Mouse (Mus musculus) gastrocnemius, postnatal 4 days (tissue): ENCODE results near the gene Igsf21. TPM values are rescaled to one million over a fixed set of nuclear protein-coding genes. Genes with fewer than 3 reads are reported as not detected.
A peak's percentile ranks its signal among the peaks of the same experiment; 100 is the strongest.

Experiments
- DNase-seq, 2 experiments: peaks; one replicate each; pipeline ENCODE4 v3.0.0; 2021 to 2022; ENCODE audit warnings: low spot score in 2 of 2, mixed read lengths in 2 of 2
- total RNA-seq, 2 experiments: library from RNA; stranded (reverse); gene quantifications; 2 replicates each; pipeline ENCODE4 v1.2.3; 2021

Igsf21 gene
- total RNA-seq, 2 experiments from 2014 or later, result 0.18 TPM; not detected in 1

DNA sequence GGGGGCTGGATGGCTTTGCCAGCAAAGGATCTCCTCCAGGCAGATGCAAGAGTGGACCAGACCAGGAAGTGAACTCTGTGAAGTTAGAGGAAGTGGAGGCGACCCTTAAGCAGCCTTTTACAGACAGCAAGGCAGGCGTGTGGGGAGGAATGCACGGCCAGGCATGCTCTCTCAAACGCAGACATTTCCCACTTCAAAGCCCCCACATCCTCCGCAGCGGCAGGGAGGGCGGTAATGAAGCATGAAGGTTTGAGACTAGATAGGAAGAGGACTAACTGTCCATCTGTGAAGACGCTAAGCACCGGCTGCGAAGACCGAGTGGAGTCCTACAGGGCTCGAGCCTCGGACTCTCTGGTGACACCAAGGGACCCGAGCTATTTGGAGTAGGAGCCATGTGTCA is 46.3 kb downstream of the Igsf21 start:
- no peak for DNase-seq

DNA sequence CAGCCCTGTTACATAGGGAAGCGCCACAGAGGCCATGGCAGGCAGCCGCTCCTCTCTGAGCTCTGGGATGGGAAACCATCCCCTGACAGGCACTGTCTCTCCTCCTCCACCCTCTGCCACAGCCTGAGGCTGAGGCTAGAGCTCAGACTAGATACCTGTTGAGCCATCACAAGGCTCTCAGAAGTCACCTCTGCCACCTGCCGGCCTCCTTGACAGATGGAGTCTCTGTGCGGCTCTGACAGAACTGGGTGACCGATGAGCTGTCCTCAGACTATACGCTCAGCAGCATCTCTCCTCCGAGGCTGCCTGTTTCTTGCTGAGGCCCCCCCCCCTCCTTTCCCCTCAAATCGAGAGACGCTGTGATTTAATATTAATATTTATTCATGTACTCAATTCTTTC is 49.9 kb downstream of the Igsf21 start:
- no peak for DNase-seq

DNA sequence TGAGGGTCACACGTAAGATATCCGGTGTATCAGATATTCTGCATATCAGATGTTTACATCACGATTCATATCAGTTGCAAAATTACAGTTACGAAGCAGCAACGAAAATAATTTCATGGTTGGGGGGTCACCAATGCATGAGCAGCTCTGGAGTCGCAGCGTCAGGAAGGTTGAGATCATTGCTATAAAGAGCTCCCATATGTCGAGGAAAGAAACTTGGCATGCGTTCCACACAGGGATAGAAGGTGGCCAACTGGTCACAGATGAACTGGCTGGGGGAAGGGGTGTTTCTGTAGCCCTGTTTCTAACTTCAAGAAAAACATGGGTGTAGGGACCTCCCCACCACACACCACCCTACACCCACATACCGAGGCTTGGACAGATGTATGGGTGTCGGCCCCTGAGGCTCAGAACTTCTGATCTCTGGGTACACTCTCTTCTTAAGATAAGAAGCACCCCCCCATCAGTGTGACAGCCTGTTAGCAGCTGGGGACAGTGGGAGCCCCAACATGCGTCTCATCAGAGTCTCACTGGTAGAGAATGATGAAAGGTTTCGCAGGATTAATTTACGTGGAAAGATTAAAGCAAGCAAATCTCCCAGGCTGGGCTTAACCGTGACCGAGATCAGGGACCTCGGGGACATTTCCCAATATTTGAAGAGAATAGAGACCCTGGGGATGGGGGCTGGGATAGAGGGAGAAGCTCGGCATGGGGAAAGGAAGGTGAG is 54.1 kb downstream of the Igsf21 start:
- no peak for DNase-seq

DNA sequence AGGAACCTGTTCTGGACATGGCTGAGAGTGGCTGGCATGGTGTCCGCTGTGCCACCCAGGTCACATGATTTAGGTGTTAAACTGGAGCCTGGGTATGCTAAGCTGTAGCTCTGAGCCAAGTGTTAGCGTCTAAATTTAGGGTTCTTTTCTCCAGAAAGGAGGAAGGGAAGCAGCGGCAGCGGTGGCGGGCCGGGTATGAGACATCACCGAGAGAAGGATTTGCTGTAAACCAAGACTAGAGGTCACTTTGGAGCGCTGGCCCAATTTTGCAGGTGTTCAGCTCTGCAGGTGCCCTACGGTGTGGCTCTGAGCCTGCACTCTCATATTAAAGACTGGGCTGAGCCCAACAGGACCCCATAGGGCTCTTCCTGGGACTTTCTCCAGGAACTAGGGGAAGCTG is 57.0 kb downstream of the Igsf21 start:
- DNase-seq, result no peak

DNA sequence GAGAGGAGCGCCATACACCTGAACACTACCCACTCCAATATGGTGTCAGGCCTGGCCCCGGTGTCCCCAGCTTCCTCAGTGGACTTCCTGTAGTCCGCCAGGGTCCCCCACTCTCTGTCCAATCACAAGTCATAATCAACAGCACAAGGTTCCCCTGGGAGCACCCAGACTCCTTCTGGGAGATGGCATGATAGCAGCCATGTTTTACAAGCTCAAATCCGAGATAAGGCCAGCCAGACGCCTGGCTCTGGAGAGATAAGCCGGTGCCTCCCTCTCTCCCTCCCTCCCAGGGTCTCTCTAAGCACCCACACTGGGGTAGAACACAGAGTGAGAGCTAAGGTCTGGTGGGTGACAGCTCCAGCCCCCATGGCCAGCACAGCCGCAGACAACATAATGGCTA is 58.0 kb downstream of the Igsf21 start:
- no peak for DNase-seq

DNA sequence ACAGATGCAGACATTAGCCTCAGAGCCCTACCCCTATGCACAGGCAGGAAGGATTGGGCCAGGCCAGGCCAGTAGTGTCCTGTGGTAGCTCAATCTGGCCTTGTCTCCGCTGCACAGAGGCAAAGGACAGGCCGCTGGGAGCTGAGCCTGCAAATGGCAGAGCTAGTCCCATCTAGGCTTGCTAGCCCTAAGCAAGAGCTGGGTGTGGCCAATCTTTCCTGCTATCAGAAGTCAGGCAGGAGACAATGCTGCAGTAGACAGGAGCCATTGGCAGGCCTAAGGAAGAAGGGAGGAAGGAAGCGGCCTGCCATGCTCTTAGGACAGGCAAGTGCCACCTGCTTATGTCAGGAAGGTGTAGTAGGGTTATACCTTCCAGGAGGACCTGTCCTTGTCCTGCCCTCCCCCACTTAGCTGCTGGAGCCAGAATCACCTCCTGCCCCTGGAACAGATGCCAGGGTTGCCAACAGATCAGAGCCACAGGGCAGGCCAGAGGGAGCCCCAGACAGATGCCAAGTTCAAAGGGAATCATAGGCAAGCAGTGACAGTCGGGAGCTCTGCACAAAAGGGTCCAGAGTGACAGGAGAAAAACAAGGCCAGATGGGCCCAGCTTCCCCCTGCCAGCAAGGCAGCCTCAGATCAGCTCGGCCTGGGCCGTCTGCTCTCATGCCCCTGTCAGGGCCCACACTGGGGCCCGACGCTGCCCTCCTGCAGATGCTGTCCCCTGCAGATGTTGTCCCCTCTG is 59.0 kb downstream of the Igsf21 start:
- DNase-seq, result no peak

DNA sequence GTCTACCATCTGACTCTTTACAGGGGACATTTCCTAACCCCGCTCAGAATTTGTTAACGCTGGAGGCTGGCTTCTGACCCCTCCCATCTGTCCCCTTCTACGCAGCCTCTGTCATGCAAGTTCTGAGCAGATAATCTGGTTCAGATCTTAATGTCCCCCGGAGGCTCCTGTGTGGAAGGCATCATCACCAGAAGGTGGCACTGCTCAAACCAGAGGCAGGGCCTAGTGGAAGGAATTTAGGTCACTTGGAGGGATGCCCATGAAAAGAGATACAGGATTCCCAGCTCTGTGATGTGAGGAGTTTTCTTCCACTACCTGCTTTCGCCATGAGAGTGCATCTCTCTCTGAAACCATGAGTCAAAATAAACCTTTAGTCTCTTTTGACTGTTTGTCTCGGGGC is 67.0 kb downstream of the Igsf21 start:
- no peak for DNase-seq

DNA sequence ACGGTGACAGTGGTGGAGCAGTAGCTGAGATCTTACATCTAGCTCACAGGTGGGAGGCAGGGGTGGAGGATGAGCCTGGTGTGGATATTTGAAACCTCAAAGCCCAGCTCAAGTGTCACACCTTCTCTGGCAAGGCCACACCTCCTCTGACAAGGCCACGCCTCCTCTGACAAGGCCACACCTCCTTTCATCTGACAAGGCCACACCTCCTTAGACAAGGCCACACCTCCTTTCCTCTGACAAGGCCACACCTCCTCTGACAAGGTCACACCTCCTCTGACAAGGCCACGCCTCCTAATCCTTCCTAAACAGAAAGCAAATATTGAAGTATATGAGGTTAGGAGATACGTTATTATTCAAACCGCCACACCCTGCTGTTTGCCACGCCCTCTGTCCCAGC is 69.5 kb downstream of the Igsf21 start:
- DNase-seq, result no peak

DNA sequence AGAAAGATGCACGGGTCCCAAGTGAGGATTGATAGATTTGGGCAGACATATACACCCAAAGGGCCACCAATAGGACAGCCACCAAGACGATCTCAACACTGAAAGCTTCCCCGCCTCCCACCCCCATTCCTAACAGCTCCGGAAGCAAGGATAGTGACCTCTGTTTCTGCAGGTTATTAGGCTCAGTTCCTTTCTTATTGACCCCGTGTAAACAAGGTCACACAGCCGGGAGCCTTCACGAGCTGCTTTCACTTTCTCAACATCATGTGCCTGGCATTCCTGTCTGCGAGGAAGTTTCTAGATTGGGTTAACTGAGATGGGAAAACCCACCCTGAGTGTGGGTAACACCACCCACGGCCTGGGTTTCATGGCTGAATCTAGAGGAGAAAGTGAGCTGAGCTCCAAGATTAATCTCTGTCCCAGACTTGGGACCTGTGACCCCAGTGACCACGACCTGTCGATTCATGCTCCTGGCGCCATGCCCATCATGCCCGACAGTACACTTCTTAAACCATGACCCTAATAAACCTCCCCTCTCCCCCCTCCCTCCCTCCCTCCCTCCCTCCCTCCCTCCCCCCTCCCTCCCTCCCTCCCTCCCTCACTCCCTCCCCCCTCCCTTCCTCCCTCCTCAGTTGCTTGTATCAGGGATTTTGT is 72.7 kb downstream of the Igsf21 start:
- no peak for DNase-seq

DNA sequence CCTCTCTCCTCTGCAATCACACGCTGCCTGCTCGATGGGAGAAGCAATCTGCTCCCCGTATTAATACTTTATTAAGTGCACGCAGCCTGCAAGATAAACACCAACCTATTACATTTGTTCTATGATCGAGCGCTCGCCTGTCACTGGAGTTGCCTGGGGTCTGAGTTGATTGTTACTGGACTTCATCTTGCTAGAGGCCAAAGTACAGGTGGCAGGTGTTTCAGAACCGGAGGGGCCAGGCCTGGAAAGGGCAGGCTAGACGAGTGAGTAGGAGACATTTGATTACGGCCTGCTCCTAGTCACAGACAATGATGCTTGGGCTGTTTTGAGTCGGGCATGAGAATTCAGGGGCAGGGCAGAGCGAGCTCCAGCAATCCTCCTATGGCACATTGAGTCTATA is 73.5 kb downstream of the Igsf21 start:
- DNase-seq, result no peak

DNA sequence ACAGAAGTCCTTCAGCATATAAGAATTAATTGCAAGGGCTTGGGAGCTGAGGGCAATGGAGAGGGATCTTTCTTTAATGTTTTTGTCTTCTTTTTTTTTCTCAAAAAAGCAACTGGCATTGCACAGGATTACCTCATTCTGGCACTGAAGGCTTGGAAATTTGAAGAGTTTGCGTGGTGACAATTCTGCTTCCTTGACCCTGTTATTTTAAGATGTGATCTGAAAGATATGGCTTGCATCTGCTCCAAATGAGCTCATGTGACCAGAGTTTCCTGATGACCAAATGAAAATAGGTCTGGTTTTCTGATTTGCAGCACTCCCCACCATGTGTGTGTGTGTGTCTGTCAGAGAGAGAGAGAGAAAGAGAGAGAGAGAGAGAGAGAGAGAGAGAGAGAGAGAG is 74.7 kb downstream of the Igsf21 start:
- DNase-seq, result no peak

DNA sequence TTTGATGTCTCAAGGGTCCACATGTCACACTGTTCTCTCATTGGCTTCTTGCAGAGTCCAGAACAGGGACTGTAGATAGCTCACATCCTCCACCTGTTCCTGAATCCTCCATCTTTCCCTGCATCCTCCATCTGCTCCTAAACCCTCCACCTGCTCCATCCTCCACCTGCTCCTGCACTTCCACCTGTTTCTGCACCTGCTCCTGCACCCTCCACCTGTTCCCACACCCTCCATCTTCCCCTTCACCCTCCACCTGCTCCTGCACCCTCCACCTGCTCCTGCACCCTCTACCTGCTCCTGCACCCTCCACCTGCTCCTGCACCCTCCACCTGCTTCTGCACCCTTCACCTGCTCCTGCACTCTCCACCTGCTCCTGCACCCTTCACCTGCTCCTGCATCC is 75.4 kb downstream of the Igsf21 start:
- no peak for DNase-seq

DNA sequence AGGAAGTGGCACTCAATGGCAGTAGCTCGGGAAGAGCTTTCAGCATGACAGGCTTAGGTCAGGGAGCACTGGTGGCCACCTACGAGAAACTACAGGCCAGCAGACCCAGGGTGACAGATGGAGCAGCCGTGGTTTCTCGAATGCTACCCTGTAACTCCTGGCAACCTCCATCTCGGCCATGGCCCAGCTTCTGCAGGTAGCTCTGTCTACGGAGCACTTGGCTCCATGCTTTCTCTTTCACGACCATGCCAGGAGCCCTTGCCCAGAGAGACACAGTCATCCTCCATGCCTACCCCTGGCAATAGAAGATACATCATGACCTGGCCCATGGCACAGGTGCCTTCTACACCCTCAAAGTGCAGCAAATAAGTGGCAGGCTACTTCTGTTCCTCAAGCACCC is 80.7 kb downstream of the Igsf21 start:
- no peak for DNase-seq

DNA sequence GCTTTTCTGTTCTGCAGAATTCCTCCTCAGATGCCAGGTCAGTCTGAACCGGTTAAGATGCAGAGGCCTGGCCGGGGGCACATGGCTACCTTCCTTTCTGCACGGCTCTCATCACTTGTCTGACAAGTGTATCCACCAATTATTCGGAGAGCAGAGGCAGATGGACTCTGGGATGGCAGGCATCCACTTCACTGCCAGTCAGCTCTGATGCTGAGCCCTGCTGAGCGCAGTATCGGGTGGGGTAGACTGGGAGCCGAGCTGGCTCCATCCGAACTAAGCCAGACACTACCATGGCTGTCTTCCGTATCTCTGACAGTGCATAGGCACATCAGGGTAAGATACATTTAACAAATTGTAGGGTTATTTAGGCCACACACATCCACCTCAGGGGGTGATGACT is 81.9 kb downstream of the Igsf21 start:
- no peak for DNase-seq

DNA sequence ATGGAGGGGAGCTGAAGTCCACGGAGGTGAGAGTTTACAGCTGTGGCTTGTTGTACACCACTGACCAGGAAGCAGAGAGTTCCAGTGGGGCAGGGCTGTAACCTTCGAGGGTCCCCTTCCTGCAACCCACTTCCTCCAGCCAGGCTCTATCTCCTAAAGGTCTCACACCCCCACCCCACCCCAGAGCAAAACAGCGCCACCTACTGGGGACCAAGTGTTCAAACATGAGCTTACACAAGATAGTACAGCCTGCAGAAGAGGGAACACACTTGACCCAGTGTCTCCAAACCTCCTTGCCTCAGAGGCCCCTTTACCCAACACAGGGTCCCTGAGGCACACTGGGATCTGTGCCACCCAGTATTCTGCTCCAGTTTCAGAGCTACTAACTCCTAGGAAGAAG is 87.0 kb downstream of the Igsf21 start:
- no peak for DNase-seq

DNA sequence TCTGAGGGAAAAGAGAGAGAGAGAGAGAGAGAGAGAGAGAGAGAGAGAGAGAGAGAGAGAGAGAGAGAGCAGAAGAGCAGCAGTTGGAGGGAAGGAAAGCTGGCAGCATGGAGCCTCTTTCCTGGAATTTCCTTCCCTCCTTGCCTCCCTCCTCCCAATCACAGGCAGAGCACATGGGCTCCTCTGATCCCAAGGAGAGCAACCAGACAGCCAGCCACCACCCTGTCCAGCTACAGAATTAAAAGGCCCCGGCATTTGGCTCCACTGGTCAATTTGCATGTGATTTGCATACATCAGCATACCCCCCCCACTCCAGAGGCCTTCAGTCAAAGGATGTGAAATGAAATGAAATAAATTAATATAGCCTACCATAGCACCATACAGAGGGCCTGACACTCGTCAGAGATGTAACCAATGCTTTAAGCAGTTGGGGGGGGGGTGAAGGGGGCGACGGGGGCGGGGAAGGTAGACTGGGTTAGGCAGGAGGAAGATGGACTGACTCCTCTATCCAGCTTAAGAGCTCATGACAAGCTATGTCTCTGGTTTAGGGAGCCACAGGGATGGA is 91.6 kb downstream of the Igsf21 start:
- DNase-seq, result no peak

DNA sequence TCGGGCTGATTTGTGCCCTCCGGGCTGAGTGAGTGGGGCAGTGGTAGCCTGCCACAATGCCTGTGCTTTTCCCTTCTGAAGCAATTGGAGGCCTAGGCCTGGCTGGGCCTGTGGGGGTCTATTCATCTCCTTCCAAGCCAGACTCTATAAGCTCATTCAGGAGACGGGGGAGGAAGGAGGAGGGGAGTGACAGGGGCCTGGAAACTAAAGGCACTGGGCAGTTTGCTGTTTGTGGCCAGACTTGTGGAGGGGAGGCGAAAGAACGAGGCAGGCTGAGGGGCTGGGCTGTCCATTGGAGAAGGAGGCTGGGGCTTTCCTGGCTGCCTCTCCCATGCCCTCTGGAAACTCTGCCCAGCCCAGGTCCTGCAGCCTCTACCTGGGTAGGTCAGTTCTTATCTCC is 92.1 kb downstream of the Igsf21 start:
- no peak for DNase-seq

DNA sequence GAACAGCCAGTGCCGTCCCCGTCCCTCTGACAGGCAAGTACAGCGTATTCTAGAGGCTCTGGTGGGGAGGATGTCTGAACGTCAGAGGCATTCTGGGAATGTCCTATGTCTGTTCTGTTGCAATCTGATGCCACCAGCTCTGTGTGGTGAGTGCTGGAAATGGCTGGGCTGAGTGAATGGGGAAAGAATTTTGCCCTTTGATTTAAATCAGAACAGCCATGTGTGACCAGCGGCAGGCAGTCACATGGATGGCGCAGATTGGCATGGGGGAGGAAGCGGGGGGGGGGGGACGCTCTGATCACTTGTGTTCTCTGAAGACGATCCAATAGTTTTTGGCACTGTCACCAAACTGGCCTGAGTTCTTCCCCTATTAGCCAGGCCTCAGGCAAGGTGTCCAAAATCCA is 92.9 kb downstream of the Igsf21 start:
- no peak for DNase-seq

DNA sequence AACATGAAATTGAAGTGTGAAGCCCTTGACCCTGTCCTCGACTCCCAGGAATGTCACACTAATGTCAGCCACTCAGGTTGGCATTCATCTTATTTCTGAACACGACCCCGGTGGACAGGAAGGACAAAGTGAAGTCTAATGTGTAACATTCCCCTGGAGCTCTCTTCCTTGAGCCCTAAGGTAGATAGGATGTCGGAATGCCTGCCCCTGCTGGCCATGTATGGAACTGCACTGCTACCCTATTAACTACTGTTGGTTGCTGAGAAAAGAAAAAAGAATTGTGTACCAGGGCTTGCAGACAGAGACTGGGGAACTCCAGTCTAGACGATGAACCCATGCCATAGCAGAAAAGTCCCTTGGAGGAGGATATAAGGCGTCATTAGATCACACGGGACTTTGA is 93.5 kb downstream of the Igsf21 start:
- peak in 1 of 2 experiments; percentile 47 for DNase-seq

DNA sequence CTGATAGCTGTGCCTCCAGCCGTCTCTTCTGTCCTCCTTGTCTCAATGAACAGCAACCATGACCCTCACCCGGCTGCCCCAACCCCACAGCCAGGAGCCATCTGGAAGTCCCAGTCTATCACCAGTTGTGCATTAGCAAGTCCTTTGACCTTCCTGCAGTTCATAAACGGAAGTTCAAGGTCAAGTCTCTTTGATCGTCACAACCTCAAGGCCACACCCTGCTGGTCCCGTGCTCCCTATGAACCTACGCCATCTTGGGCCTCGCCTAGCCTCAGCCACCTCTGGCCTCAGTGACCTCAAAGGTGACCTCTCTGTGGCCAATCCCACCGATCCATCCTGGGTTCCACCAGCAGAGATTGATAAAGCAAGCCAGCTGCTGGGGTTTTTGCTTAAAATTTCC is 96.9 kb downstream of the Igsf21 start:
- DNase-seq, result no peak

DNA sequence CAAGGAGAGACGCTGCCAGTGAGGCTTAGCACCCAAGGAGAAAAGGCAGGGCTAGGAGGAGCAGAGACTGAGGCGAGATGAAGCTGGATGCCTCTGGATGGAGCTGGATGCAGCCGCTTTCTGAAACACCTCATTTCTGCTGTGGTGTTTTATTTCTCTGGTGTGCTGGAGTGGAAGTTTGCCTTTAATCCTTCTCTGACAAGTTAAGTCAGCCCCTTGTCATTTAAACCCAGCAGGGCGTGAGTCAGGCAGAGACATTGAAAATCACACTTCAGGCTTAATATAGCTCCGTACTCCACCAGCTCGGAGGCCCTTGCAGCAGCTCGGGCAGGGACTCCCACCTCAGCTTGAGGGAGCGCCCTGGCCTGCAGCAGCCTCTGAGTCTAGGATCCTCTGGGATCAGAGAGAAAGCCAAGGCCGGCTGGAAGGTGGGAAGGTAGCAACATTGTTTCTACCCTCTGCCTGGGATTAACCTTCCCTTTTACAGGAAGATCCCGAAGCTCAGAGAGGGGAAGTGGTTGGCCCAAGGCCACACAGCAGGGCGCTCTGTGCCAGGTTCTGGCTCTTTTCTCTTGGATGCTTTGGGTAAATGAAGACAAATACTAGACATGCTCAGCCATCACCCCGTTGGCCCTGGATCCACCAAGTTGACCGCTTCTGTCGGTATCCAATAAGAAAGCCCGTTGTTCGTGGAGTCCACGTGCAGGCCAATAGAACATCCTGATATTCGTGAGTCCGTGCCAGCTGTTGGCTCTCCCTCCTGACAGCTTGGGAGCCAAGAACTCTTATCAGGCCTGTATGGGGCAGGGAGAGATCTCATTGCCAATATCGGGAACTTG is 98.5 kb downstream of the Igsf21 start:
- DNase-seq, result no peak
